Mouse (Mus musculus) intestine, embryonic 14.5 days (tissue): ENCODE results near the gene Spag7. TPM values are rescaled to one million over a fixed set of nuclear protein-coding genes. Genes with fewer than 3 reads are reported as not detected.

Source experiments
- ATAC-seq: fragments of 200-750 bp; cut with Nextera tagmentation; replicated peaks from 2 replicates; pipeline ENCODE4 v1.8.0; 2017; ENCODE audit warnings: low read depth, moderate number of reproducible peaks, moderate TSS enrichment, moderate library complexity; ENCODE audit not compliant: low FRiP score, low TSS enrichment
- DNase-seq: peaks from one replicate; pipeline ENCODE4 v3.0.0-alpha.2; 2018; ENCODE audit warnings: low spot score
- H3K27ac ChIP-seq: fragments of 300-500 bp; sonication (generic); 2 replicates; pipeline ENCODE4 v1.5.1; 2014; ENCODE audit warnings: low read depth, mild to moderate bottlenecking, control low read depth
- H3K27me3 ChIP-seq: fragments of 300-500 bp; sonication (generic); replicated peaks from 2 replicates; pipeline ENCODE4 v1.6.1; 2014; ENCODE audit warnings: low read length, control low read depth; ENCODE audit not compliant: control insufficient read depth, insufficient read depth
- H3K36me3 ChIP-seq: fragments of 300-500 bp; sonication (generic); 2 replicates; pipeline ENCODE4 v1.6.1; 2014; ENCODE audit warnings: low read length, control low read depth; ENCODE audit not compliant: control insufficient read depth, insufficient read depth
- H3K4me1 ChIP-seq: fragments of 300-500 bp; sonication (generic); replicated peaks from 2 replicates; pipeline ENCODE4 v1.6.1; 2014; ENCODE audit warnings: low read length, control low read depth, mixed read lengths; ENCODE audit not compliant: control insufficient read depth, insufficient read depth
- H3K4me2 ChIP-seq: fragments of 300-500 bp; sonication (generic); 2 replicates; pipeline ENCODE4 v1.6.1; 2014; ENCODE audit warnings: low read length
- H3K4me3 ChIP-seq: fragments of 300-500 bp; sonication (generic); 2 replicates; pipeline ENCODE4 v1.5.1; 2014; ENCODE audit warnings: low read depth, low read length, control low read depth, mixed read lengths
- H3K9ac ChIP-seq: fragments of 300-500 bp; sonication (generic); 2 replicates; pipeline ENCODE4 v1.6.1; 2014; ENCODE audit warnings: mild to moderate bottlenecking, low read length
- H3K9me3 ChIP-seq: fragments of 300-500 bp; sonication (generic); 2 replicates; pipeline ENCODE4 v1.6.1; 2016; ENCODE audit warnings: low read length, control low read depth; ENCODE audit not compliant: control insufficient read depth
- WGBS: fragments of 180-500 bp; shearing (Covaris S2); extraction: QIAGEN DNeasy Blood & Tissue Kit; methylation state at CpG from one replicate; pipeline ENCODE4 v1.1.7; 2014; 5-methylcytosine and 5-hydroxymethylcytosine counted together
- microRNA-seq: library from miRNA; unstranded; fragments of <30 nt; microRNA quantifications from one replicate; pipeline ENCODE4, GENCODE M21; 2016
- polyA plus RNA-seq: library from polyadenylated mRNA; unstranded; fragments of >200 nt; fragmentation: Nextera tagmentation; extraction: Ambion mirVana; gene quantifications from 2 replicates; pipeline ENCODE4 v1.2.1, GENCODE M21; 2014

The Spag7 gene
- polyA plus RNA-seq, 1 experiment from 2014 or later: 140 TPM

- no peaks in the 10 kb centered on the region for H3K4me1 ChIP-seq
- no peaks in the 10 kb centered on the region for H3K9me3 ChIP-seq
- no peak overlapping the region for H3K4me3 ChIP-seq
- no peak overlapping the region for H3K9ac ChIP-seq
- 36% methylated on average over 7 of the region's 7 CpGs for WGBS
- no peak overlapping the region for H3K4me2 ChIP-seq
- H3K27ac ChIP-seq: 0 out of 2 replicates have a peak overlapping the region, but pooled peaks have one; percentile 0
- DNase-seq (no peak), ATAC-seq (no peak; the same call in 1 of the 2 replicates)
- no peaks in the 10 kb centered on the region for H3K36me3 ChIP-seq
- H3K27me3 ChIP-seq: no peaks in the 10 kb centered on the region
Observed at GRCm38 (mm10) chr11:70621972-70622814, 47.0 kb downstream of the Spag7 start.

DNA sequence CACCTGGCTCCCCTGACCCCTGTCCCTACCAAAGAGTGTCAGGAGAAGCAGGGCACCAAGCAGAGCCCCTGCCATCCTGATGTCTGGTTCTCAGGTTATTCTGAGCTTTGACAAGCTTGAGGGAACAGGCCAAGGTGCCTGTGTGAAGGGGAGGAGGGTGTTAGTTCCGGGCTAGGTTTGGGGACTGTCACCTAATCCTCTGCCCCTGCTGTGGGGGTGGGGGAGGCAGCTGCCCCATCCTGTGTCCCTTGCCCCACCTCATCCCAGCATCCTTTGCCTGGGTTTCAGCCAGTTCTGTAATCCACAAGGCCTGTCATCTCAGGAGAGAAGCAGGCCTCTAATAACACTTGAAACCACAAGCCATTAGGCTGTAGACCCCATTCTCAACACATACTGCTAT is 50.1 kb downstream of the Spag7 start, which contains the start of gene Chrne:
Chrne (minus strand) TSS at position 116 of the 400 bp plus-strand sequence.
- no peak within 1 kb of the TSS for H3K4me3 ChIP-seq
- DNase-seq (no peak), ATAC-seq (no peak)
- H3K27me3 ChIP-seq: no peaks in the 10 kb centered on the region
- H3K4me1 ChIP-seq: peaks cover 15% of the 10 kb centered on the region; the same call in 1 of the 2 replicates
- H3K9me3 ChIP-seq: no peaks in the 10 kb centered on the region
- H3K9ac ChIP-seq: no peak within 1 kb of the TSS
- H3K4me2 ChIP-seq: no peak within 1 kb of the TSS
- WGBS: 45% methylated on average over 1 of the region's 1 CpGs
- no peaks in the 10 kb centered on the region for H3K36me3 ChIP-seq
- H3K27ac ChIP-seq: no peak within 1 kb of the TSS

- Histone ChIP-seq H3K27me3 (no peaks in the 10 kb centered on the region), H3K4me2 (peak within 1 kb of the TSS; percentile 95), H3K4me1 (peaks cover 15% of the 10 kb centered on the region; the same call in 1 of the 2 replicates), H3K36me3 (peaks cover 26% of the 10 kb centered on the region), H3K4me3 (peak within 1 kb of the TSS; percentile 37), H3K27ac (peak within 1 kb of the TSS; percentile 65), H3K9ac (peak within 1 kb of the TSS; percentile 48), H3K9me3 (no peaks in the 10 kb centered on the region)
- whole genome bisulfite sequencing: 14% methylated on average over 21 of the region's 21 CpGs
- peak; percentile 43 for ATAC-seq
- no peak for DNase-seq
Observed at GRCm38 (mm10) chr11:70615516-70616093, 53.6 kb downstream of the Spag7 start, which contains the start of gene 4930544D05Rik. 4930544D05Rik (plus strand) TSS chr11:70615848.

- H3K27ac ChIP-seq: peak overlapping the region; percentile 65
- no peaks in the 10 kb centered on the region for H3K9me3 ChIP-seq
- H3K4me2 ChIP-seq: peak overlapping the region; percentile 95
- 2% methylated on average over 17 of the region's 17 CpGs for WGBS
- no peaks in the 10 kb centered on the region for H3K27me3 ChIP-seq
- ATAC-seq (peak; percentile 85), DNase-seq (peak; percentile 84)
- peak overlapping the region; percentile 37 for H3K4me3 ChIP-seq
- H3K36me3 ChIP-seq: peaks cover 31% of the 10 kb centered on the region
- peak overlapping the region; percentile 48 for H3K9ac ChIP-seq
- peaks cover 15% of the 10 kb centered on the region; the same call in 1 of the 2 replicates for H3K4me1 ChIP-seq
Observed at GRCm38 (mm10) chr11:70615074-70615473, 54.1 kb downstream of the Spag7 start.

Small RNA genes lying within 50 kb of the gene (microRNA-seq; reads per million reads assigned to microRNA genes)
- gene Mir6925: not detected

Other genes with a start within 250 kb of the Spag7 start
- 15.8 and 17.9 TPM in 2 replicates for gene Arrb2, start 236.8 kb downstream of the Spag7 start, polyA plus RNA-seq
- 50.7 and 51.6 TPM in 2 replicates for gene Med11, start 217.5 kb downstream of the Spag7 start, polyA plus RNA-seq
- gene Zmynd15, start 210.0 kb downstream of the Spag7 start, polyA plus RNA-seq: 0.75 and 0.92 TPM in 2 replicates
- gene Cxcl16, start 209.4 kb downstream of the Spag7 start, polyA plus RNA-seq: 8.0 and 10.0 TPM in 2 replicates
- gene Tm4sf5, start 164.2 kb downstream of the Spag7 start, polyA plus RNA-seq: 100 and 104 TPM in 2 replicates
- 0.28 and 1.1 TPM in 2 replicates for gene Vmo1, start 154.8 kb downstream of the Spag7 start, polyA plus RNA-seq
- gene Gltpd2, start 150.2 kb downstream of the Spag7 start, polyA plus RNA-seq: 0.46 and 0.83 TPM in 2 replicates
- 792 and 802 TPM in 2 replicates for gene Psmb6, start 144.0 kb downstream of the Spag7 start, polyA plus RNA-seq
- not detected in 2 replicates for gene Gm40193, start 136.5 kb downstream of the Spag7 start, polyA plus RNA-seq
- gene Pld2, start 129.4 kb downstream of the Spag7 start, polyA plus RNA-seq: 9.7 and 11.7 TPM in 2 replicates
- gene Mink1, start 106.5 kb downstream of the Spag7 start, polyA plus RNA-seq: 16.9 and 19.9 TPM in 2 replicates
- gene 4930544D05Rik, start 53.6 kb downstream of the Spag7 start, polyA plus RNA-seq: not detected in 2 replicates
- gene Chrne, start 50.2 kb downstream of the Spag7 start, polyA plus RNA-seq: 0.30 and 0.50 TPM in 2 replicates
- gene Gp1ba, start 30.3 kb downstream of the Spag7 start, polyA plus RNA-seq: 0.26 and 0.37 TPM in 2 replicates
- gene Rnf167, start 22.2 kb downstream of the Spag7 start, polyA plus RNA-seq: 101 and 115 TPM in 2 replicates
- gene Slc25a11, start 21.9 kb downstream of the Spag7 start, polyA plus RNA-seq: 155 and 158 TPM in 2 replicates
- 2,271 and 2,344 TPM in 2 replicates for gene Pfn1, start 14.8 kb downstream of the Spag7 start, polyA plus RNA-seq
- gene Eno3, start 12.2 kb downstream of the Spag7 start, polyA plus RNA-seq: 13.5 and 16.3 TPM in 2 replicates
- gene Camta2, start 18.7 kb upstream of the Spag7 start, polyA plus RNA-seq: 16.2 and 17.2 TPM in 2 replicates
- 1.5 and 1.6 TPM in 2 replicates for gene Inca1, start 30.7 kb upstream of the Spag7 start, polyA plus RNA-seq
- gene Kif1c, start 31.1 kb upstream of the Spag7 start, polyA plus RNA-seq: 11.4 and 14.3 TPM in 2 replicates
- 6.1 and 6.2 TPM in 2 replicates for gene Zfp3, start 94.8 kb upstream of the Spag7 start, polyA plus RNA-seq
- 0.40 and 0.45 TPM in 2 replicates for gene Scimp, start 143.2 kb upstream of the Spag7 start, polyA plus RNA-seq
- 30.5 and 32.9 TPM in 2 replicates for gene Rabep1, start 175.4 kb upstream of the Spag7 start, polyA plus RNA-seq